Mouse (Mus musculus) adrenal gland, postnatal 10 days (tissue): ENCODE results near the gene Boc. TPM values are rescaled to one million over a fixed set of nuclear protein-coding genes. Genes with fewer than 3 reads are reported as not detected.

Experiments
- DNase-seq: peaks from one replicate; pipeline ENCODE4 v3.0.0; 2021; ENCODE audit warnings: mixed read lengths
- total RNA-seq, 2 experiments: library from RNA; stranded (reverse); gene quantifications; 2 replicates each; pipeline ENCODE4 v1.2.3; 2021

The Boc gene
- total RNA-seq, 2 experiments from 2014 or later = 33.5 to 35.9 TPM

- DNase-seq = no peak
Observed at GRCm38 (mm10) chr16:44553861-44554260, 4.8 kb downstream of the Boc start.

GRCm38 (mm10) chr16:44552726-44553125 is 6.0 kb downstream of the Boc start:
- DNase-seq = no peak

- DNase-seq = no peak
Observed at GRCm38 (mm10) chr16:44552036-44552435, 6.7 kb downstream of the Boc start.

GRCm38 (mm10) chr16:44551491-44551890 is 7.2 kb downstream of the Boc start:
- no peak for DNase-seq

- DNase-seq = no peak
Observed at GRCm38 (mm10) chr16:44550843-44551242, 7.9 kb downstream of the Boc start.

- DNase-seq = no peak
Observed at GRCm38 (mm10) chr16:44549867-44550679, 8.6 kb downstream of the Boc start.

- DNase-seq = no peak
Observed at GRCm38 (mm10) chr16:44549381-44549780, 9.3 kb downstream of the Boc start.

- no peak for DNase-seq
Observed at GRCm38 (mm10) chr16:44547976-44548375, 10.7 kb downstream of the Boc start.

GRCm38 (mm10) chr16:44546831-44547230 is 11.9 kb downstream of the Boc start:
- DNase-seq = no peak

- DNase-seq = no peak
Observed at GRCm38 (mm10) chr16:44545939-44546338, 12.8 kb downstream of the Boc start.

- no peak for DNase-seq
Observed at GRCm38 (mm10) chr16:44545153-44545552, 13.5 kb downstream of the Boc start.

- no peak for DNase-seq
Observed at GRCm38 (mm10) chr16:44543098-44543497, 15.6 kb downstream of the Boc start.

GRCm38 (mm10) chr16:44542029-44542690 is 16.5 kb downstream of the Boc start:
- DNase-seq = peak; percentile 63

- no peak for DNase-seq
Observed at GRCm38 (mm10) chr16:44539611-44540010, 19.1 kb downstream of the Boc start.

- DNase-seq = no peak
Observed at GRCm38 (mm10) chr16:44538401-44539395, 20.0 kb downstream of the Boc start.

GRCm38 (mm10) chr16:44534122-44534521 is 24.6 kb downstream of the Boc start:
- no peak for DNase-seq

GRCm38 (mm10) chr16:44533522-44533921 is 25.2 kb downstream of the Boc start:
- no peak for DNase-seq

GRCm38 (mm10) chr16:44532851-44533250 is 25.8 kb downstream of the Boc start:
- no peak for DNase-seq

- DNase-seq = no peak
Observed at GRCm38 (mm10) chr16:44531239-44531797, 27.4 kb downstream of the Boc start.

- DNase-seq = no peak
Observed at GRCm38 (mm10) chr16:44530829-44531228, 27.9 kb downstream of the Boc start.

- DNase-seq = no peak
Observed at GRCm38 (mm10) chr16:44530191-44530590, 28.5 kb downstream of the Boc start.

GRCm38 (mm10) chr16:44529691-44530090 is 29.0 kb downstream of the Boc start:
- no peak for DNase-seq
